Mouse (Mus musculus): Measurements from ENCODE around the gene Gatad1. TPM values are rescaled to one million over a fixed set of nuclear protein-coding genes. Genes with fewer than 3 reads are reported as not detected.

Gene Gatad1
- polyA plus RNA-seq, 1 experiment from 2014 or later: 46.0 TPM

GRCm38 (mm10) chr5:3646991-3647707, 9.8 kb downstream of the Gatad1 start:
- under 1% methylated on average over 60 of the region's 60 CpGs for WGBS
- Histone ChIP-seq H3K9me3 (replicated peaks; ENCODE audit: control insufficient read depth, low read length) (no peaks in the 10 kb centered on the region), H3K4me3 (replicated peaks; ENCODE audit: low read length) (peak overlapping the region; percentile 89), H3K27ac (ENCODE audit: low read length) (peak overlapping the region; percentile 94), H3K36me3 (ENCODE audit: control insufficient read depth, insufficient read depth, low read length) (peaks cover 8% of the 10 kb centered on the region; the same call in 1 of the 2 replicates), H3K4me2 (ENCODE audit: low read depth, low read length) (peak overlapping the region; percentile 77), H3K27me3 (ENCODE audit: control insufficient read depth, insufficient read depth, low read length) (no peaks in the 10 kb centered on the region), H3K9ac (ENCODE audit: low read length) (peak overlapping the region; percentile 93), H3K4me1 (ENCODE audit: control insufficient read depth, insufficient read depth, low read length) (peaks cover 8% of the 10 kb centered on the region; the same call in 1 of the 2 replicates)
- ATAC-seq (ENCODE audit: insufficient read depth, low FRiP score): peak; percentile 71

- 16% methylated on average over 6 of the region's 6 CpGs for WGBS
- H3K36me3 ChIP-seq (ENCODE audit: control insufficient read depth, insufficient read depth, low read length): peaks cover 8% of the 10 kb centered on the region; the same call in 1 of the 2 replicates
- H3K9ac ChIP-seq (ENCODE audit: low read length): peak overlapping the region; percentile 93
- H3K4me3 ChIP-seq (replicated peaks; ENCODE audit: low read length): peak overlapping the region; percentile 89
- H3K27me3 ChIP-seq (ENCODE audit: control insufficient read depth, insufficient read depth, low read length): no peaks in the 10 kb centered on the region
- ATAC-seq (ENCODE audit: insufficient read depth, low FRiP score): no peak
- H3K27ac ChIP-seq (ENCODE audit: low read length): peak overlapping the region; percentile 94; the same call in 1 of the 2 replicates
- H3K9me3 ChIP-seq (replicated peaks; ENCODE audit: control insufficient read depth, low read length): no peaks in the 10 kb centered on the region
- H3K4me2 ChIP-seq (ENCODE audit: low read depth, low read length): peak overlapping the region; percentile 77
- peaks cover 8% of the 10 kb centered on the region; the same call in 1 of the 2 replicates for H3K4me1 ChIP-seq (ENCODE audit: control insufficient read depth, insufficient read depth, low read length)
Measured at GRCm38 (mm10) chr5:3646539-3646938, 10.4 kb downstream of the Gatad1 start.

- no peak overlapping the region for H3K27ac ChIP-seq (ENCODE audit: low read length)
- no peaks in the 10 kb centered on the region for H3K27me3 ChIP-seq (ENCODE audit: control insufficient read depth, insufficient read depth, low read length)
- ATAC-seq (ENCODE audit: insufficient read depth, low FRiP score): no peak
- peak overlapping the region; percentile 19; the same call in 1 of the 2 replicates for H3K4me2 ChIP-seq (ENCODE audit: low read depth, low read length)
- no peak overlapping the region; the same call in 1 of the 2 replicates for H3K4me3 ChIP-seq (replicated peaks; ENCODE audit: low read length)
- 73% methylated on average over 6 of the region's 6 CpGs for WGBS
- H3K36me3 ChIP-seq (ENCODE audit: control insufficient read depth, insufficient read depth, low read length): peaks cover 14% of the 10 kb centered on the region
- H3K9ac ChIP-seq (ENCODE audit: low read length): 0 out of 2 replicates have a peak overlapping the region, but pooled peaks have one; percentile 14
- H3K9me3 ChIP-seq (replicated peaks; ENCODE audit: control insufficient read depth, low read length): no peaks in the 10 kb centered on the region
- H3K4me1 ChIP-seq (ENCODE audit: control insufficient read depth, insufficient read depth, low read length): peaks cover 8% of the 10 kb centered on the region; the same call in 1 of the 2 replicates
Measured at GRCm38 (mm10) chr5:3645326-3645725, 11.7 kb downstream of the Gatad1 start.

GRCm38 (mm10) chr5:3644621-3645020, 12.4 kb downstream of the Gatad1 start:
- Histone ChIP-seq H3K9me3 (replicated peaks; ENCODE audit: control insufficient read depth, low read length) (no peaks in the 10 kb centered on the region), H3K27ac (ENCODE audit: low read length) (no peak overlapping the region), H3K4me3 (replicated peaks; ENCODE audit: low read length) (no peak overlapping the region), H3K4me2 (ENCODE audit: low read depth, low read length) (no peak overlapping the region), H3K9ac (ENCODE audit: low read length) (no peak overlapping the region), H3K4me1 (ENCODE audit: control insufficient read depth, insufficient read depth, low read length) (peaks cover 8% of the 10 kb centered on the region; the same call in 1 of the 2 replicates), H3K27me3 (ENCODE audit: control insufficient read depth, insufficient read depth, low read length) (no peaks in the 10 kb centered on the region), H3K36me3 (ENCODE audit: control insufficient read depth, insufficient read depth, low read length) (peaks cover 14% of the 10 kb centered on the region)
- 90% methylated on average over 6 of the region's 6 CpGs for WGBS
- no peak for ATAC-seq (ENCODE audit: insufficient read depth, low FRiP score)

GRCm38 (mm10) chr5:3635286-3635685, 21.7 kb downstream of the Gatad1 start:
- H3K27me3 ChIP-seq (ENCODE audit: control insufficient read depth, insufficient read depth, low read length): no peaks in the 10 kb centered on the region
- 74% methylated on average over 8 of the region's 8 CpGs for WGBS

GRCm38 (mm10) chr5:3633951-3634350, 23.0 kb downstream of the Gatad1 start:
- H3K9me3 ChIP-seq (replicated peaks; ENCODE audit: control insufficient read depth, low read length): no peaks in the 10 kb centered on the region
- no peak overlapping the region for H3K4me2 ChIP-seq (ENCODE audit: low read depth, low read length)
- peaks cover 6% of the 10 kb centered on the region; the same call in 1 of the 2 replicates for H3K36me3 ChIP-seq (ENCODE audit: control insufficient read depth, insufficient read depth, low read length)
- WGBS: 76% methylated on average over 4 of the region's 4 CpGs
- H3K4me3 ChIP-seq (replicated peaks; ENCODE audit: low read length): no peak overlapping the region
- H3K27ac ChIP-seq (ENCODE audit: low read length): no peak overlapping the region
- no peak overlapping the region for H3K9ac ChIP-seq (ENCODE audit: low read length)
- H3K27me3 ChIP-seq (ENCODE audit: control insufficient read depth, insufficient read depth, low read length): no peaks in the 10 kb centered on the region
- H3K4me1 ChIP-seq (ENCODE audit: control insufficient read depth, insufficient read depth, low read length): no peaks in the 10 kb centered on the region
- ATAC-seq (ENCODE audit: insufficient read depth, low FRiP score): no peak

More at GRCm38 (mm10) chr5:3635286-3635685, 21.7 kb downstream of the Gatad1 start:
- Histone ChIP-seq H3K4me3 (replicated peaks; ENCODE audit: low read length) (no peak overlapping the region), H3K4me2 (ENCODE audit: low read depth, low read length) (no peak overlapping the region), H3K27ac (ENCODE audit: low read length) (no peak overlapping the region), H3K9ac (ENCODE audit: low read length) (no peak overlapping the region), H3K9me3 (replicated peaks; ENCODE audit: control insufficient read depth, low read length) (no peaks in the 10 kb centered on the region), H3K4me1 (ENCODE audit: control insufficient read depth, insufficient read depth, low read length) (no peaks in the 10 kb centered on the region), H3K36me3 (ENCODE audit: control insufficient read depth, insufficient read depth, low read length) (peaks cover 6% of the 10 kb centered on the region; the same call in 1 of the 2 replicates)
- no peak for ATAC-seq (ENCODE audit: insufficient read depth, low FRiP score)

GRCm38 (mm10) chr5:3633315-3633714, 23.7 kb downstream of the Gatad1 start:
- H3K27ac ChIP-seq (ENCODE audit: low read length): no peak overlapping the region
- no peak overlapping the region for H3K9ac ChIP-seq (ENCODE audit: low read length)
- WGBS: 91% methylated on average over 13 of the region's 13 CpGs
- ATAC-seq (ENCODE audit: insufficient read depth, low FRiP score): no peak
- no peaks in the 10 kb centered on the region for H3K27me3 ChIP-seq (ENCODE audit: control insufficient read depth, insufficient read depth, low read length)
- peaks cover 6% of the 10 kb centered on the region; the same call in 1 of the 2 replicates for H3K36me3 ChIP-seq (ENCODE audit: control insufficient read depth, insufficient read depth, low read length)
- H3K4me3 ChIP-seq (replicated peaks; ENCODE audit: low read length): no peak overlapping the region
- no peak overlapping the region for H3K4me2 ChIP-seq (ENCODE audit: low read depth, low read length)
- no peaks in the 10 kb centered on the region for H3K9me3 ChIP-seq (replicated peaks; ENCODE audit: control insufficient read depth, low read length)
- no peaks in the 10 kb centered on the region for H3K4me1 ChIP-seq (ENCODE audit: control insufficient read depth, insufficient read depth, low read length)

- H3K4me1 ChIP-seq (ENCODE audit: control insufficient read depth, insufficient read depth, low read length): no peaks in the 10 kb centered on the region
- 82% methylated on average over 5 of the region's 5 CpGs for WGBS
- ATAC-seq (ENCODE audit: insufficient read depth, low FRiP score): no peak
Measured at GRCm38 (mm10) chr5:3632285-3632684, 24.7 kb downstream of the Gatad1 start.

GRCm38 (mm10) chr5:3631512-3632271, 25.3 kb downstream of the Gatad1 start:
- H3K4me1 ChIP-seq (ENCODE audit: control insufficient read depth, insufficient read depth, low read length): no peaks in the 10 kb centered on the region
- no peak overlapping the region for H3K4me3 ChIP-seq (replicated peaks; ENCODE audit: low read length)
- H3K27ac ChIP-seq (ENCODE audit: low read length): no peak overlapping the region
- no peak overlapping the region for H3K4me2 ChIP-seq (ENCODE audit: low read depth, low read length)
- no peaks in the 10 kb centered on the region for H3K27me3 ChIP-seq (ENCODE audit: control insufficient read depth, insufficient read depth, low read length)
- no peak for ATAC-seq (ENCODE audit: insufficient read depth, low FRiP score)
- WGBS: 83% methylated on average over 16 of the region's 16 CpGs
- no peak overlapping the region for H3K9ac ChIP-seq (ENCODE audit: low read length)
- peaks cover 6% of the 10 kb centered on the region; the same call in 1 of the 2 replicates for H3K36me3 ChIP-seq (ENCODE audit: control insufficient read depth, insufficient read depth, low read length)
- no peaks in the 10 kb centered on the region for H3K9me3 ChIP-seq (replicated peaks; ENCODE audit: control insufficient read depth, low read length)

More at GRCm38 (mm10) chr5:3632285-3632684, 24.7 kb downstream of the Gatad1 start:
- no peak overlapping the region for H3K4me3 ChIP-seq (replicated peaks; ENCODE audit: low read length)
- H3K36me3 ChIP-seq (ENCODE audit: control insufficient read depth, insufficient read depth, low read length): peaks cover 6% of the 10 kb centered on the region; the same call in 1 of the 2 replicates
- no peak overlapping the region for H3K9ac ChIP-seq (ENCODE audit: low read length)
- no peak overlapping the region for H3K4me2 ChIP-seq (ENCODE audit: low read depth, low read length)
- no peaks in the 10 kb centered on the region for H3K9me3 ChIP-seq (replicated peaks; ENCODE audit: control insufficient read depth, low read length)
- H3K27ac ChIP-seq (ENCODE audit: low read length): no peak overlapping the region
- H3K27me3 ChIP-seq (ENCODE audit: control insufficient read depth, insufficient read depth, low read length): no peaks in the 10 kb centered on the region
